Mouse (Mus musculus) midbrain, embryonic 11.5 days (tissue): ENCODE data around the gene Gpc2. TPM values are rescaled to one million over a fixed set of nuclear protein-coding genes. Genes with fewer than 3 reads are reported as not detected.

Experiments
- ATAC-seq: fragments of 200-750 bp; cut with Nextera tagmentation; 2 replicates; pipeline ENCODE4 v1.8.0; 2017; ENCODE audit warnings: moderate TSS enrichment, moderate library complexity; ENCODE audit not compliant: low FRiP score
- DNase-seq: peaks from one replicate; pipeline ENCODE4 v3.0.0; 2015; ENCODE audit warnings: low spot score; ENCODE audit errors: missing footprints
- H3K27ac ChIP-seq: fragments of 300-500 bp; sonication (generic); 2 replicates; pipeline ENCODE4 v1.5.1; 2014; ENCODE audit warnings: low read depth, low read length
- H3K27me3 ChIP-seq: fragments of 300-500 bp; sonication (generic); 2 replicates; pipeline ENCODE4 v1.6.1; 2014; ENCODE audit warnings: mild to moderate bottlenecking, low read length, moderate library complexity, mixed read lengths; ENCODE audit not compliant: control insufficient read depth, insufficient read depth
- H3K36me3 ChIP-seq: fragments of 300-500 bp; sonication (generic); 2 replicates; pipeline ENCODE4 v1.6.1; 2014; ENCODE audit warnings: mild to moderate bottlenecking, low read length, moderate library complexity, mixed read lengths; ENCODE audit not compliant: control insufficient read depth, insufficient read depth
- H3K4me1 ChIP-seq: fragments of 300-500 bp; sonication (generic); 2 replicates; pipeline ENCODE4 v1.6.1; 2014; ENCODE audit warnings: low read length; ENCODE audit not compliant: control insufficient read depth, insufficient read depth
- H3K4me2 ChIP-seq: fragments of 300-500 bp; sonication (generic); 2 replicates; pipeline ENCODE4 v1.6.1; 2014; ENCODE audit warnings: mild to moderate bottlenecking, moderate library complexity
- H3K4me3 ChIP-seq: fragments of 300-500 bp; sonication (generic); 2 replicates; pipeline ENCODE4 v1.5.1; 2014; ENCODE audit warnings: low read depth, low read length
- H3K9ac ChIP-seq: fragments of 300-500 bp; sonication (generic); 2 replicates; pipeline ENCODE4 v1.6.1; 2014; ENCODE audit warnings: low read length
- H3K9me3 ChIP-seq: fragments of 300-500 bp; sonication (generic); 2 replicates; pipeline ENCODE4 v1.6.1; 2016; ENCODE audit warnings: low read length; ENCODE audit not compliant: control insufficient read depth
- WGBS: fragments of 180-500 bp; shearing (Covaris S2); extraction: QIAGEN DNeasy Blood & Tissue Kit; methylation state at CpG from one replicate; pipeline ENCODE4 v1.1.7; 2014; 5-methylcytosine and 5-hydroxymethylcytosine counted together
- polyA plus RNA-seq: library from polyadenylated mRNA; unstranded; fragments of >200 nt; fragmentation: Nextera tagmentation; extraction: Ambion mirVana; gene quantifications from 2 replicates; pipeline ENCODE4 v1.2.1, GENCODE M21; 2014

Gpc2 gene
- polyA plus RNA-seq, 1 experiment from 2014 or later, result 15.5 TPM

DNA sequence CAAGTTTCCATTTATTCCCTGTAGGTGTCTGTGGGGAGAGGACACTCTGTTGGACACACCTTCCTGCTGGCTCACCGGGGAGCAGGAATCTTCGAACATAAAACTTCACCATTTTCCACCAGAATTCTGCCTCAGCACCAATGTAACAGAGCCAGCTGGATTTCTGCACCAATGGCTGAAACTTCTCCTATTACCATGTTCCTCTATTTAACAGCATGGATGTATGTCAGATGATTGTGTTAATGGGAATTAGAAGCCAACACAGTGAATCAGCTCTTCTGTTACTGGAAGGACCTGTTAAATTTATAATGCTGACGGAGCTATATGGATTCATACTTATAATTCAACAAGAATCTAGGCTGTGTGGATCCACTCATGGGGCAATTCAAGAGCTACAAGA, 50.3 kb downstream of the Gpc2 start:
- Histone ChIP-seq H3K4me3 (no peak overlapping the region), H3K36me3 (no peaks in the 10 kb centered on the region), H3K4me2 (no peak overlapping the region), H3K9me3 (no peaks in the 10 kb centered on the region), H3K27ac (no peak overlapping the region), H3K9ac (no peak overlapping the region), H3K4me1 (no peaks in the 10 kb centered on the region), H3K27me3 (no peaks in the 10 kb centered on the region)
- 93% methylated on average over 3 of the region's 3 CpGs for WGBS
- no peak for DNase-seq
- ATAC-seq, result no peak

DNA sequence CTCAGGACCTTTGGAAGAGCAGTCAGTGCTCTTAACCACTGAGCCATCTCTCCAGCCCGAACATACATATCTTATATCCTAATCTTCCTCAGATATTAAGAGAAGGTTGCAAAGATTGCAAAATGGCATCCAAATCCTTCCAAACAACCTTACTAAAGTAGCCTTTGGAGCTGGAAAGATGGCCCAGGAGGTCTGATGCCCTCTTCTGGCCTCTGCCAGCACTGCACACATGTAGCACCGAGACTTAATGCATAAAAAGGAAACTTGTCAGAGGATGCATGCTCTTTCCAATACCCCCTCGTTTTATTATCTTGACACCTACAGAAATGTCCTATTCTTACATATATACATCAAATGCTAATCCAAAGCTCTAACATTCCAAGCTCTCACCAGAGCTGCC, 51.8 kb downstream of the Gpc2 start:
- Histone ChIP-seq H3K9me3 (no peaks in the 10 kb centered on the region), H3K4me2 (no peak overlapping the region), H3K27me3 (no peaks in the 10 kb centered on the region), H3K9ac (no peak overlapping the region), H3K4me1 (no peaks in the 10 kb centered on the region), H3K36me3 (no peaks in the 10 kb centered on the region), H3K4me3 (no peak overlapping the region), H3K27ac (no peak overlapping the region)
- 49% methylated on average over 3 of the region's 3 CpGs for WGBS
- ATAC-seq (no peak), DNase-seq (no peak)

DNA sequence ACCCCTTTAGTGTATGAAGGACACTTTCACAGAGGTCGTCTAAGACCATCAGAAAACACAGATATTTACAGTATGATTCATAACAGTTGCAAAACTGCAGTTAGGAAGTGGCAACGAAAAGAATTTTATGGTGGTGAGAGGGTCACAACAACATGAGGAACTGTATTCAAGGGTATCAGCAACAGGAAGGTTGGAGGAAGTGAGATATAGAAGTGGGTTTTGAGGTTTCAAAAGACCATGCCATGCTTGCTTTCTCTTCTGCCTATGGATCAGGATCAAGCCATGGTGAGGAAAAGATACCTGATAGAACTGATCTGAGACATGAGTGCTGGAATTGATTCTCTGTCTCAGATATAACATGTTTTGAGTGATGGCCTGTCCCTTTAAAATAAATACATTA, 52.4 kb downstream of the Gpc2 start:
- no peaks in the 10 kb centered on the region for H3K36me3 ChIP-seq
- no peak overlapping the region for H3K4me2 ChIP-seq
- H3K4me3 ChIP-seq, result no peak overlapping the region
- no peak overlapping the region for H3K9ac ChIP-seq
- H3K27ac ChIP-seq, result no peak overlapping the region
- no peaks in the 10 kb centered on the region for H3K9me3 ChIP-seq
- no peaks in the 10 kb centered on the region for H3K27me3 ChIP-seq
- WGBS, result 69% methylated on average over 2 of the region's 2 CpGs
- DNase-seq (no peak), ATAC-seq (no peak)
- no peaks in the 10 kb centered on the region for H3K4me1 ChIP-seq

DNA sequence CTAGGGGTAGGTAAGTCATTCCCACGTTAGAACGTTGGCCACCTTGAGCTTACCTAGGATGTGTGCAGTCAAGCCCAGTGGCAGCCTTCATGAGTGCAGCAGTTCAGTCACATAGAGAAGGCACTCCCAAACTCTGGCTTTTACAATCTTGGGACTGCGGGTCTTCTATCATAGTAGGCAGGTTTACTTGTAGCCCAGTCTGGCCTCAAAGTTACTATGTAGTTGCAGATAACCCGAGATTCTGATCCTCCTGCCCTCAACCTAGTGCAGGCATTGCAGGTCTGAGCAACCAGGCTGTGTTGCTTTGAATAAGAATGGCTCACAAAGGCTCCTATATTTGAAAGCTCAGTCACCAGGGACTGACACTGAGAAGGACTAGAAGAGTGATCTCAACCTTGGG, 53.3 kb downstream of the Gpc2 start:
- Histone ChIP-seq H3K27me3 (no peaks in the 10 kb centered on the region), H3K4me1 (no peaks in the 10 kb centered on the region), H3K4me3 (no peak overlapping the region), H3K9ac (no peak overlapping the region), H3K36me3 (no peaks in the 10 kb centered on the region), H3K4me2 (no peak overlapping the region), H3K27ac (no peak overlapping the region), H3K9me3 (no peaks in the 10 kb centered on the region)
- 74% methylated on average over 4 of the region's 4 CpGs for WGBS
- ATAC-seq (no peak), DNase-seq (no peak)

DNA sequence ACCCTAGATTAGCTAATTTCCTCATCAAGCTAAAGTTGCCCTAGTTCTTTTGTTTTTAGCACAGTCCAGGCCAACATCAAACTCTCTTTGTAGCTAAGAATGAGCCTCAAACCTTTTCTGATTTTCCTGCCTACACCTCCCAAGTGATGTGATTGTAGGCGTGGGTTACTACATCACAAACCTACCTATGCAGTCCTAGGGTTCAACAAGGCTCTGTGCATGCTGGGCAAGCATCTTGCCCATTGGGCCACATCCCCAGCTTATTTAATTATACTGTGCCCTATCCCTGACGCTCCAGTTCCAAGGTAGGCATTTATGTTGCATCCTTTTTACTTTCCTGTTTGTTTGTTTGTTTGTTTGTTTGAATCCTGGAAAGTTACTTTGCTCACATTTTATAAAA, 54.1 kb downstream of the Gpc2 start, which contains the start of gene Nxpe5:
Gene Nxpe5, plus strand, starts transcription at position 199 of the 400 bp plus-strand sequence.
- 54% methylated on average over 2 of the region's 2 CpGs for WGBS
- Histone ChIP-seq H3K36me3 (no peaks in the 10 kb centered on the region), H3K4me1 (no peaks in the 10 kb centered on the region), H3K9ac (no peak within 1 kb of the TSS), H3K9me3 (no peaks in the 10 kb centered on the region), H3K4me2 (no peak within 1 kb of the TSS), H3K4me3 (no peak within 1 kb of the TSS), H3K27ac (no peak within 1 kb of the TSS), H3K27me3 (no peaks in the 10 kb centered on the region)
- ATAC-seq (no peak), DNase-seq (no peak)

Other genes starting within 250 kb of the Gpc2 start
- gene Smok3c, start 226.8 kb downstream of the Gpc2 start, polyA plus RNA-seq, result not detected in 2 replicates
- 39.1 and 45.0 TPM in 2 replicates for gene Zkscan1, start 194.9 kb downstream of the Gpc2 start, polyA plus RNA-seq
- gene Zscan21, start 163.1 kb downstream of the Gpc2 start, polyA plus RNA-seq, result 113 and 122 TPM in 2 replicates
- gene Zfp113, start 124.3 kb downstream of the Gpc2 start, polyA plus RNA-seq, result 27.4 and 32.9 TPM in 2 replicates
- gene Cops6, start 118.9 kb downstream of the Gpc2 start, polyA plus RNA-seq, result 262 and 293 TPM in 2 replicates
- gene Ap4m1, start 108.0 kb downstream of the Gpc2 start, polyA plus RNA-seq, result 15.2 and 17.3 TPM in 2 replicates
- gene Mcm7, start 107.6 kb downstream of the Gpc2 start, polyA plus RNA-seq, result 303 and 320 TPM in 2 replicates
- 123 and 133 TPM in 2 replicates for gene Taf6, start 92.6 kb downstream of the Gpc2 start, polyA plus RNA-seq
- 51.8 and 53.3 TPM in 2 replicates for gene Cnpy4, start 92.5 kb downstream of the Gpc2 start, polyA plus RNA-seq
- 10.0 and 10.8 TPM in 2 replicates for gene Mblac1, start 85.7 kb downstream of the Gpc2 start, polyA plus RNA-seq
- gene Nxpe5, start 54.1 kb downstream of the Gpc2 start, polyA plus RNA-seq, result not detected in 2 replicates
- gene Lamtor4, start 24.5 kb downstream of the Gpc2 start, polyA plus RNA-seq, result 44.1 and 47.8 TPM in 2 replicates
- 5.0 and 5.2 TPM in 2 replicates for gene BC037034, start 16.0 kb downstream of the Gpc2 start, polyA plus RNA-seq
- 4.6 and 5.5 TPM in 2 replicates for gene Gal3st4, start 7.2 kb downstream of the Gpc2 start, polyA plus RNA-seq
- gene Gm43720, start within 50 bp of the Gpc2 start, polyA plus RNA-seq, result 0.14 and 0.20 TPM in 2 replicates
- gene Stag3, start 235 bp upstream of the Gpc2 start, polyA plus RNA-seq, result 2.2 and 4.1 TPM in 2 replicates
- gene Pvrig, start 62.0 kb upstream of the Gpc2 start, polyA plus RNA-seq, result not detected in 2 replicates
- 44.9 and 52.0 TPM in 2 replicates for gene Zfp157, start 161.5 kb upstream of the Gpc2 start, polyA plus RNA-seq